Mouse (Mus musculus): ENCODE results near the gene Galk1. TPM values are rescaled to one million over a fixed set of nuclear protein-coding genes. Genes with fewer than 3 reads are reported as not detected.
"Not testable (repeated sequence)": the region's sequence is repeated elsewhere in the genome, so short reads cannot be mapped to it uniquely, and the experiment has no call there.

Gene Galk1
- polyA plus RNA-seq, 1 experiment from 2014 or later, result 184 TPM

DNA sequence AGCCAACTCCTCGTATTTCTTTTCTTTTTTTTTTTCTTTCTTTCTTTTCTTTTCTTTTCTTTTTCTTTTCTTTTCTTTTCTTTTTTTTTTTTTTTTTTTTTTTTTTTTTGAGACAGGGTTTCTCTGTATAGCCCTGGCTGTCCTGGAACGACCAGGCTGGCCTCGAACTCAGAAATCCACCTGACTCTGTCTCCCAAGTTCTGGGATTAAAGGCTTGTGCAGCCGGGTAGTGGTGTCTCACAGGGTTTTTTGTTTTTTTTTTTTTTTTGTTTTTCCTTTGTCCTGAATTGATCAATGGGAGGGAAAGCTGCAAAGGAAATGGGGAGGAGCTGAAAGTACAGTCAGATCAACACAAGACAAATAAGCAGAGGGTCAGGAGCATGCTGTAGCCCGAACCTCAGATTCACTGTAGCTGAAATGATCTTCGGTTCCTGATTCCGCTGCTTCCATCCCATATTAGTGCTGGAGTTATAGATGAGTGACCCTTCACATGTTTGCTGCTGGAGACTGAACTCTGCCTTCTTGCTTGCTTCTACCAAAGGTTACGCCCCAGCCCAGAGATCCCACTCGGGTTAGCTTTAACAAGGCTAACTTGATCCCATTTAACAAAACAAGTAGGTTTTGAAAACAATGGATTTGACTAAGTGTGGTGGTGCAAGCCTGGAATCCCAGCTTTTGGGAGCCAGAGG lies 15.8 kb upstream of the Galk1 start:
- H3K4me1 ChIP-seq (replicated peaks), result peaks cover 28% of the 10 kb centered on the region
- no peak for DNase-seq (ENCODE audit: low spot score)
- H3K4me3 ChIP-seq, result no peak overlapping the region
- H3K9me3 ChIP-seq, result no peaks in the 10 kb centered on the region
- H3K27me3 ChIP-seq (ENCODE audit: insufficient read depth, poor library complexity, severe bottlenecking), result no peaks in the 10 kb centered on the region
- peaks cover 16% of the 10 kb centered on the region for H3K36me3 ChIP-seq
- no peak overlapping the region for H3K27ac ChIP-seq
- WGBS, result 83% methylated on average over 9 of the region's 9 CpGs

GRCm38 (mm10) chr11:116027756-116028155 lies 15.2 kb upstream of the Galk1 start, which contains the start of gene H3f3b:
TSS of gene H3f3b (minus strand) at chr11:116027962.
- Histone ChIP-seq H3K27ac (no peak within 1 kb of the TSS), H3K36me3 (peaks cover 14% of the 10 kb centered on the region), H3K9me3 (no peaks in the 10 kb centered on the region), H3K4me1 (replicated peaks) (peaks cover 26% of the 10 kb centered on the region), H3K27me3 (ENCODE audit: insufficient read depth, poor library complexity, severe bottlenecking) (no peaks in the 10 kb centered on the region), H3K4me3 (no peak within 1 kb of the TSS)
- 85% methylated on average over 4 of the region's 4 CpGs for WGBS
- no peak for DNase-seq (ENCODE audit: low spot score)

DNA sequence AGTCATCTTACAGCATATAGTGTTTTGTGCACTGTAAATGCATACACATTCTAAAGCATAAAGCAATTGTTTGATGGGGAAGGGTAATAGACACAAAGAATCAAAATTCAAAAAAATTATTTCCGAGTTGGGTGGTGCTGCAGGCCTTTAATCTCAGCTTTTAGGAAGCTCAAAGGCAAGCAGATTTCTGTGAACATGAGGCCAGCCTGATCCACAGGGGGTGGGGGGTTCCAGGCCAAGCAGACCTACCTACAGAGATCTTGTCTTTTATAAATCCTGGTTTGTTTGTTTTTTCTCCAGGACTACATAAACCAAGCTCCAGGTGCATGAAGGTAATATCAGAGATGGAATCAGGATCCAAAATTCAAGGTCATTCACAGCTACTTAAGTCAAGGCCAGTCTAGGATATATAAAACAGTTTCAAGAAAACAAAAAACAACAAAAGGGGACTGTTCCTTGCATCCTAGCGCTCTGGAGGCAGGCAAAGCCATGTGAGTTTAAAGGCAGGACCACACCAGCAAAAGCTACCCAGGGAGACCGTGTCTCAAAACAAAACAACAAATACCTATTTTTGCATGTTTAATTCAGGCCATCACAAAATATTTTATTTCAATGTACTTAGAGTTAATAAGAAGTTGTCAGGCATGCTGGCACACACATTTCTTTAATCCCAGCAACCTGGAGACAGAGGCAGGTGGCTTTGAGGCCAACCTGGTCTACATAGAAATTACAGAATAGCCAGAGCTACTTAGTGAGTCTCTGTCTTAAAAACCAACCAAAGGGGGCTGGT lies 12.7 kb upstream of the Galk1 start:
- 91% methylated on average over 3 of the region's 3 CpGs for WGBS
- no peak for DNase-seq (ENCODE audit: low spot score)
- Histone ChIP-seq H3K4me3 (no peak overlapping the region), H3K36me3 (peaks cover 25% of the 10 kb centered on the region), H3K27me3 (ENCODE audit: insufficient read depth, poor library complexity, severe bottlenecking) (no peaks in the 10 kb centered on the region), H3K4me1 (replicated peaks) (peaks cover 14% of the 10 kb centered on the region), H3K27ac (peak overlapping the region; percentile 67), H3K9me3 (no peaks in the 10 kb centered on the region)

GRCm38 (mm10) chr11:116024356-116024808 lies 11.9 kb upstream of the Galk1 start:
- under 1% methylated on average over 37 of the region's 37 CpGs for WGBS

GRCm38 (mm10) chr11:116023771-116024355 lies 11.3 kb upstream of the Galk1 start:
- peak; percentile 75 for DNase-seq (ENCODE audit: low spot score)
- Histone ChIP-seq H3K27ac (peak overlapping the region; percentile 98), H3K9me3 (no peaks in the 10 kb centered on the region), H3K4me3 (peak overlapping the region; percentile 81), H3K4me1 (replicated peaks) (peaks cover 6% of the 10 kb centered on the region; the same call in 1 of the 2 replicates), H3K27me3 (ENCODE audit: insufficient read depth, poor library complexity, severe bottlenecking) (no peaks in the 10 kb centered on the region), H3K36me3 (peaks cover 25% of the 10 kb centered on the region)
- WGBS, result under 1% methylated on average over 57 of the region's 57 CpGs

More at GRCm38 (mm10) chr11:116024356-116024808, 11.9 kb upstream of the Galk1 start:
- Histone ChIP-seq H3K27ac (peak overlapping the region; percentile 98), H3K4me3 (peak overlapping the region; percentile 81), H3K9me3 (no peaks in the 10 kb centered on the region), H3K27me3 (ENCODE audit: insufficient read depth, poor library complexity, severe bottlenecking) (no peaks in the 10 kb centered on the region), H3K4me1 (replicated peaks) (peaks cover 7% of the 10 kb centered on the region), H3K36me3 (peaks cover 25% of the 10 kb centered on the region)
- DNase-seq (ENCODE audit: low spot score), result peak; percentile 98

GRCm38 (mm10) chr11:116023074-116023770 lies 10.7 kb upstream of the Galk1 start:
- H3K27ac ChIP-seq, result peak overlapping the region; percentile 98
- H3K27me3 ChIP-seq (ENCODE audit: insufficient read depth, poor library complexity, severe bottlenecking); DNase-seq (ENCODE audit: low spot score); H3K9me3 ChIP-seq; H3K4me1 ChIP-seq (replicated peaks): not testable (repeated sequence)
- peaks cover 25% of the 10 kb centered on the region for H3K36me3 ChIP-seq
- 11% methylated on average over 18 of the region's 18 CpGs for WGBS
- H3K4me3 ChIP-seq, result peak overlapping the region; percentile 81

DNA sequence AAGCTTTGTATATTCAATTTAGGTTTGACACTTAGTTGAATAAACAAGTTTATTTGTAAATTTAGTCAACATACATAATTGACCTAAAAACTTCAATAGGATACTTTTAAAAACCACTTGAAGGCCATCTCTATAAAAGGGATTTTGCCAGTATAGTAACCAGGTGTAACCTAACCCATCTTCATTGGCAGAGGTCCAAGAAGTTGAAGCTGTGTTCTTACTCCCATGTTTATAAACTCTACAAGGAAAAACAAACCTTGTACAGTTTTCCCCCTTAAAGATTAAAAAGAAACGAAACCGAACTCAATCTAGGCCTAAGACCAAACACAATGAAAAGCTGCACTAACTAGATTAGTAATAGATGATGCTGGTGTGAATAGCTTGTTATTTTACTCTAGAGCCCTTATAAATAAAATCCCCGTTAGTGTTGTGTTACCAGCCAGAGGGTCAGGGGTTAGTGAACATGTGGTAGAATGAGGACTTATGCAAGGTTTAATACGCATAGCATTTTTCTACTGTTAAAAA lies 9.8 kb upstream of the Galk1 start:
- H3K4me1 ChIP-seq (replicated peaks), result peaks cover 6% of the 10 kb centered on the region; the same call in 1 of the 2 replicates
- WGBS, result 83% methylated on average over 4 of the region's 4 CpGs
- H3K36me3 ChIP-seq, result peaks cover 25% of the 10 kb centered on the region
- no peaks in the 10 kb centered on the region for H3K9me3 ChIP-seq
- DNase-seq (ENCODE audit: low spot score), result no peak
- H3K4me3 ChIP-seq, result peak overlapping the region; percentile 81
- no peaks in the 10 kb centered on the region for H3K27me3 ChIP-seq (ENCODE audit: insufficient read depth, poor library complexity, severe bottlenecking)
- H3K27ac ChIP-seq, result no peak overlapping the region

- H3K27ac ChIP-seq, result no peak overlapping the region
- WGBS, result 84% methylated on average over 6 of the region's 6 CpGs
- no peaks in the 10 kb centered on the region for H3K27me3 ChIP-seq (ENCODE audit: insufficient read depth, poor library complexity, severe bottlenecking)
- H3K4me3 ChIP-seq, result peak overlapping the region; percentile 81
- peaks cover 6% of the 10 kb centered on the region; the same call in 1 of the 2 replicates for H3K4me1 ChIP-seq (replicated peaks)
- H3K9me3 ChIP-seq, result no peaks in the 10 kb centered on the region
- DNase-seq (ENCODE audit: low spot score), result no peak
- H3K36me3 ChIP-seq, result peaks cover 25% of the 10 kb centered on the region
These were observed 9.1 kb upstream of the Galk1 start for GRCm38 (mm10) chr11:116021328-116022220.

DNA sequence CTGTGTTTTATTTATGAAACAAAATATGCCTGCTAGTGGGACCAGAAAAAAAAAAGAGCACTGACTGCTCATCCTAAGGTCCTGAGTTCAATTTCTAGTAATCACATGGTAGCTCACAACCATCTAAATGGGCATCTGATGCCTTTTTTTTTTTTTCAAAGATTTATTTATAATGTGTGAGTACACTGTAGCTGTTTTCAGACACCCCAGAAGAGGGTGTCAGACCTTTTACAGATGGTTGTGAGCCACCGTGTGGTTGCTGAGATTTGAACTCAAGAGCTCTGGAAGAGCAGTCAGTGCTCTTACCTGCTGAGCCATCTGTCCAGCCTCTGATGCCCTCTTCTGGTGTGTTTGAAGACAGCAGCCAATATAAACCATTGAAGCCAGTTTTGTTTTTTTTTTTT lies 8.0 kb upstream of the Galk1 start:
- H3K9me3 ChIP-seq, result no peaks in the 10 kb centered on the region
- no peak overlapping the region for H3K4me3 ChIP-seq
- no peaks in the 10 kb centered on the region for H3K27me3 ChIP-seq (ENCODE audit: insufficient read depth, poor library complexity, severe bottlenecking)
- H3K27ac ChIP-seq, result no peak overlapping the region
- no peak for DNase-seq (ENCODE audit: low spot score)
- peaks cover 6% of the 10 kb centered on the region; the same call in 1 of the 2 replicates for H3K4me1 ChIP-seq (replicated peaks)
- whole genome bisulfite sequencing, result 57% methylated on average over 1 of the region's 1 CpGs
- peaks cover 25% of the 10 kb centered on the region for H3K36me3 ChIP-seq

- Histone ChIP-seq H3K27ac (no peak overlapping the region), H3K27me3 (ENCODE audit: insufficient read depth, poor library complexity, severe bottlenecking) (no peaks in the 10 kb centered on the region), H3K4me1 (replicated peaks) (peaks cover 7% of the 10 kb centered on the region; the same call in 1 of the 2 replicates), H3K36me3 (peaks cover 25% of the 10 kb centered on the region), H3K9me3 (no peaks in the 10 kb centered on the region), H3K4me3 (no peak overlapping the region)
- 79% methylated on average over 2 of the region's 2 CpGs for WGBS
- DNase-seq (ENCODE audit: low spot score), result peak; percentile 36
These were observed 7.5 kb upstream of the Galk1 start for GRCm38 (mm10) chr11:116019976-116020411.

- DNase-seq (ENCODE audit: low spot score), result no peak
- Histone ChIP-seq H3K9me3 (no peaks in the 10 kb centered on the region), H3K27ac (no peak overlapping the region), H3K4me3 (no peak overlapping the region), H3K27me3 (ENCODE audit: insufficient read depth, poor library complexity, severe bottlenecking) (peaks cover under 1% of the 10 kb centered on the region; the same call in 1 of the 2 replicates), H3K4me1 (replicated peaks) (peaks cover 13% of the 10 kb centered on the region), H3K36me3 (peaks cover 25% of the 10 kb centered on the region)
- WGBS, result 68% methylated on average over 1 of the region's 1 CpGs
These were observed 6.9 kb upstream of the Galk1 start for GRCm38 (mm10) chr11:116019360-116019791.
